Mouse (Mus musculus): ENCODE measurements around the gene Ghitm.

Gene Ghitm

GRCm38 (mm10) chr14:37104747-37105146 lies 30.3 kb downstream of the Ghitm start:
- in situ Hi-C loops (cut with MboI): no loop called here

- in situ Hi-C loops (cut with MboI): no loop called here
These were observed 32.6 kb downstream of the Ghitm start for GRCm38 (mm10) chr14:37102484-37102883.

GRCm38 (mm10) chr14:37101531-37101930 lies 33.5 kb downstream of the Ghitm start:
- in situ Hi-C loops (cut with MboI): no loop called here

GRCm38 (mm10) chr14:37097956-37098530 lies 37.0 kb downstream of the Ghitm start, which contains the start of gene Cdhr1:
Gene Cdhr1 (minus strand): TSS chr14:37098347.
- in situ Hi-C loops (cut with MboI): no loop called here

- in situ Hi-C loops (cut with MboI): no loop called here
These were observed 39.5 kb downstream of the Ghitm start for GRCm38 (mm10) chr14:37095556-37095955.

GRCm38 (mm10) chr14:37094436-37094835 lies 40.6 kb downstream of the Ghitm start:
- in situ Hi-C loops (cut with MboI): no loop called here

GRCm38 (mm10) chr14:37083755-37084154 lies 51.3 kb downstream of the Ghitm start:
- in situ Hi-C loops (cut with MboI): no loop called here

- in situ Hi-C loops (cut with MboI): no loop called here
These were observed 54.3 kb downstream of the Ghitm start for GRCm38 (mm10) chr14:37080724-37081123.
